Mouse (Mus musculus) ES-Bruce4 (cell line): ENCODE data around the gene Nav3.

ENCODE experiments used
- CTCF ChIP-seq: IDR thresholded peaks from one replicate; pipeline ENCODE4 v1.8.1; 2011; ENCODE audit warnings: low read depth, low read length
- EP300 ChIP-seq: IDR thresholded peaks from 2 replicates; pipeline ENCODE4 v1.6.1; 2011; ENCODE audit warnings: low read depth, low read length; ENCODE audit not compliant: insufficient read depth
- POLR2A ChIP-seq: IDR thresholded peaks from one replicate; pipeline ENCODE4 v1.8.1; 2011; ENCODE audit warnings: low read length; ENCODE audit not compliant: insufficient read depth

DNA sequence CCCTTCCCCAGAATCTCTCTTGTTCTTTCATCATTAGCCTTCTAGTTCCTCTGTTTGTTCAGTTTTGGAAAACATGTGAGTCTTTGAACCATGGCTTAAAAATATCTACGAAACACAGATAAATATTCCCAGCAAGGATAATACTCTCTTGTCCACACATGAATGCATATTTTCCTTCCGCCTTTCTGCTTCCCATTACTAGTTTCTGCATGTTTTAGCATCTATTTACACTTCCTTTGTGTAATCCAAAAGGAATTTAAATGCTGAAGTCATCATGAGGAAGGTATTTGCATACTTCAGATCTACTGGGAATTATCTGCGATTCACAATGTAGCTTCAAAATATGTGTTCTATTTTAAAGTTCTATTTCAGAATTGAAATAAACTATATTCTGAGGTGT lies 215.3 kb downstream of the Nav3 start:
- TF ChIP-seq CTCF (no peak), POLR2A (no peak), EP300 (no peak)
